Mouse (Mus musculus): ENCODE results near the gene Prnd. TPM values are rescaled to one million over a fixed set of nuclear protein-coding genes. Genes with fewer than 3 reads are reported as not detected.

The Prnd gene
- total RNA-seq (2021): 10 to 100 TPM in 1 of 2 experiments, 1 to 10 TPM in 1; 3.2 to 10.4 TPM
- long read RNA-seq, experiment 1, transcript Prnd-204 (2 exons, 3,176 nt): minor isoform, 7 of 26 reads
- long read RNA-seq, experiment 1, transcript Prnd-203 (3 exons, 1,938 nt): major isoform, 11 of 26 reads
- long read RNA-seq, experiment 1, partial matches to known transcripts: 2 of 26 reads
- long read RNA-seq, experiment 1, other reads (novel, unspliced or antisense): 3 of 26 reads
- long read RNA-seq, experiment 2, transcript Prnd-203 (3 exons, 1,938 nt): minor isoform, 9 of 34 reads
- long read RNA-seq, experiment 2, transcript Prnd-204 (2 exons, 3,176 nt): major isoform, 11 of 34 reads
- long read RNA-seq, experiment 2, partial matches to known transcripts: 2 of 34 reads
- long read RNA-seq, experiment 2, other reads (novel, unspliced or antisense): 7 of 34 reads

GRCm38 (mm10) chr2:131950598-131951095 is at the start of gene Prnd:
Gene Prnd (plus strand): TSS chr2:131950861.
- intact Hi-C loops (cut with DNase I): loop anchor here (5.0 kb wide), 1 partner anchor 388 kb away; the partner anchor contains the start of gene Adra1d
- peak in 1 of 2 experiments; percentile 35 for DNase-seq

DNA sequence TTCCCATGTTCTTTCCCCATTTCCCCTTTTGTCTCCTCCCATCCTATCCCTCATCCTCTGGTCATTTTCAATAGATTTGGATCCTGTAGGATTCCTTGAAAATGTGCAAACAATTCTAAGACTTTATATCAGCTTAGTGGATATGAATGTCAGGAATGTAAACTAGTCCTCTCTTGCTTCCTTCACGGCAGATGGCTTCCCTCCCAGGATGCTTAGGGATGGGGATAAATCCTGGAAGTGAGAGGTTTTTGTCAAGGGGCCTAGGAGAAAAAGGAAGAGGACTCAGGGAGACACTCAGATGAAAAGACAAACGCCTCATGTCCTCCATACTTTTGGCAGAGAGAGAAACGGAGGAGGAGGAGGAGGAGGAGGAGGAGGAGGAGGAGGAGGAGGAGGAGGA is 48.2 kb upstream of the Prnd start:
- intact Hi-C loops (cut with DNase I): loop anchor here (5.0 kb wide), 1 partner anchor 35 kb away; no protein-coding TSS in a partner anchor
- no peak for DNase-seq

- intact Hi-C loops (cut with DNase I): loop anchor here (5.0 kb wide), 1 partner anchor 34 kb away; no protein-coding TSS in a partner anchor
- DNase-seq: peak; percentile 48 to 54
Measured at GRCm38 (mm10) chr2:131902867-131903266, 47.8 kb upstream of the Prnd start.

- intact Hi-C loops (cut with DNase I): no loop called here
- DNase-seq: no peak
Measured at GRCm38 (mm10) chr2:131905025-131905424, 45.6 kb upstream of the Prnd start.

DNA sequence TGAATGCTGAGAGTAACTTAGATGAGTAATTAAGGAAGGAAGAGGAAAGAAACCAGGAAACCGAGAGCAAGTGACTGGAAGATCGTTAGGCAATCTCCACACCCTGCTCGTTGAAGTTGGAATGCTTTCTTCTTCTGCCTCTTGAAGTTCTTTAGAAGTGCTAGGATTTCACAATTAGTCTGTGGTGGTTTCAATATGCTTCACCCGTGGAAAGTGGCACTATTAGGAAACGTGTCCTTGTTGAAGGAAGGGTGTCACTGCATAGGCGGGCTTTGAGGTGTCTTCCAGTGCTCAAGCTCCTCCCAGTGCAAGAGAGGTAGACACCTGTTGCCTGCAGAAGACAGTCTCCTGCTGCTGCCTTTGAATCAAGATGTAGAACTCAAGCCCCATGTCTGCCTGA is 44.9 kb upstream of the Prnd start:
- DNase-seq: no peak
- intact Hi-C loops (cut with DNase I): no loop called here

GRCm38 (mm10) chr2:131906266-131906665 is 44.4 kb upstream of the Prnd start:
- intact Hi-C loops (cut with DNase I): no loop called here
- DNase-seq: no peak

DNA sequence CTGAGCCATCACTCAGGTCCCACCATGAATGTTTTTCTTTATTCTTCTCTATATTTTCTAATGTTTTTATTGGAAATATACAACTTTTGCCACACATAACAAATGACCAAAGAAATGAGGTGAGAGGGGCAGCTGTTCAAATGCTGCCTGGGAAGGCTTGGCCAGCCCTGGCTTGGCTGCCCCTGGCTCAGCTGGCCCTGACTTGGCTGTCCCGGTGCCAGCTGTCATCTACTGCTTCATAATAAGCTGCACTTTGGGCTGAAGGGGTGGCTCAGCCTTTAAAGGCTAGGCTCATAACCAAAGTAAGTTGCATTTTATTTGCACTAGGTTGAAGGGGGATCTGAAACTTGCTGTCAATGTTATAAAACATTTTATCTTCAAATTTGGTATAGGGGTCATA is 43.8 kb upstream of the Prnd start:
- intact Hi-C loops (cut with DNase I): no loop called here
- peak; percentile 37 to 54 for DNase-seq

- intact Hi-C loops (cut with DNase I): no loop called here
- no peak for DNase-seq
Measured at GRCm38 (mm10) chr2:131907311-131907710, 43.4 kb upstream of the Prnd start.

GRCm38 (mm10) chr2:131908351-131908861 is 42.3 kb upstream of the Prnd start:
- peak; percentile 36 to 39 for DNase-seq
- intact Hi-C loops (cut with DNase I): no loop called here

DNA sequence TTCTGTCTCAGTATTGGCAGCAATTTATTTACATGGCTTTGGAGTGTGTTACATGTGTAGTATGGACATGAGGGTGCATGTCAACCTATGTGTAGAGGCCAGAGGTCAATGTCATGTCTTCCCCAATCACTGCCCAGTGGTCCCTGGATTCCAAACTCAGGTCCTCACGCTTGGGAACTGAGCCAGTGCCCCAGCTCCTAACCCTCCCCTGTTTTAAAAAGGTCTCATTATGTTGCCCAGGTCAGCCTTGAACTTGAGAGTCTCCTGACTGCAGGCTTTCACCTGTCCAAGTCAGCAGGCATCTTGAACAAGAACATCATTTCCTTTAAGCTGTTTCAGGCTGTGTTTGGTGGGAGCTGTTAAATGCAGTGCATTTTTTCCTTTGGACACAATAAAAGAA is 41.8 kb upstream of the Prnd start:
- intact Hi-C loops (cut with DNase I): no loop called here
- DNase-seq: no peak

DNA sequence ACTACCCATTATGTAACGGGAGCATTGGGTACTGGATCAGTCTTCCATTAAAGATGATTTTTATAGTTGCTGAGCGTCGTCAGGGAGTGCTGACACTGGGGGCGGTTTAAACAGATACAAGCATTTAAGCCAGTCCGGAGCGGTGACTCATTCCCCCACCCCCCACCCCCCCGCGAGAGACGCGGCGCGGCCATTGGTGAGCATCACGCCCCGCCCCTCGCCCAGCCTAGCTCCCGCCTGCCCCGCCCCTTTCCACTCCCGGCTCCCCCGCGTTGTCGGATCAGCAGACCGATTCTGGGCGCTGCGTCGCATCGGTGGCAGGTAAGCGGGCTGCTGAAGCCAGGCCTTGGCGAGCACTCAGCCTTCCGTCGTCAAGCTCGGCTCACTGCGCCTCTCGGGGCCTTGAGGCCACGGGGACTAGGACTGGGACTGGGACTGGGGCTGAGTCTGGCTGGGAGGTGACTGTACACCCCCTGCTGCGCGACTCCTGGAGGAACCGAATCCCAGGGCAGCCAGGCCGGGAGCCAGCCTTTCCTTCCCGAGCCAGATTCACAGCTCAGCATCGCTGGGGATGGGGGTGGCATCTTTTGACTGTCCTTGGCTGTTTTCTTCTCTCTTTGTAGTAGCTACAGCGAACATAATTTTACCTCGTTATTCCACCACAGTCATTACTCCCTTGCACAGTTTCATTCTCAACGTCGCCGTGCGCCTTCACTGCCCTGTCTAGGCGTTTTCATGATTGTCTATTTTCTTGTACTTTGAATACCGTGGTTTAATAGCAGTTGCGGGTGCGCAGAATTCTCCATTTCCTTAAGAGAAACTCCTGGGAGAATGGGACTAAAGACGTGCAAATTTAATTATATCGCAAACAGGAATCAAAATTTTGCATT is 40.7 kb upstream of the Prnd start, which contains the start of the genes Prnp and Prn:
Gene Prnp, plus strand, starts transcription at position 246 of the 890 bp plus-strand sequence.
Gene Prn, plus strand, starts transcription at position 275 of the 890 bp plus-strand sequence.
- peak; percentile 91 to 93 for DNase-seq
- intact Hi-C loops (cut with DNase I): no loop called here

DNA sequence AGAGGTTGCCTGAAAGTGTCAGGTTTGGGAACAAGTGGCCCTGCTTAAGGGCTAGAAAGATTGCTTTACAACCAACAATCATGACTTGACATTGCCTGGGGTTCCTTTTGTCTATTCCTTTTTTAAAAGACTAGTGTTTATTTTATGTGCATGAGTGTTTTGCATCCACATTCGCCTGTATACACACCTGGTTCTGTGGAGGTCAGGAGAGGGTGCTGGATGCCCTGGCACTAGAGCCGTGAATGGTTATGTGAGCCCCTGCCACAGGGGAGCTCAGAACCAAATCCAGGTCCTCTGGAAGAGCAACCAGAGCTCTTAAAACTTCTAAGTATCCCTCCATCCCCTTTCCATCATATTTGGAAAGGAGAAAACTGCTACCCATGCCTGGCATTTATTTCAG is 39.8 kb upstream of the Prnd start:
- no peak for DNase-seq
- intact Hi-C loops (cut with DNase I): no loop called here

DNA sequence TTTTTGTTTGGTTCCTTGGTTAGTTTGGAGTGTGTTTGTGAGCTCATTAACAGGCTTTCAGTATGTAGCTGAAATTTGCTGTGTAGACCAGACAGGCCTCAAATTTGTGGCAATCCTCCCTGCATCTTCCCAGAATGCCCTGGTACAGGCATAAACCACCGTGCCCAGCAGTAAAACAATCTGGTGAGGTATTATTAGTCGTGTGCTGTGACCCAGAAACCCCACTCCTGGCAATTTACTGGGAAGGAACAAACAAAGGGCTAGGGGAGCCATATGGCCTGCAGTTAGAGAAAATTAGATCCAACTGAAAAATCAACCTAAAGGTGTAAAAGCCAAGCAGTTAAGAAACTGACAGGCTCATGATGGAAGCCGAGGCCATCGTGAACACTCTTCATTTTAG is 39.3 kb upstream of the Prnd start:
- DNase-seq: no peak
- intact Hi-C loops (cut with DNase I): no loop called here

DNA sequence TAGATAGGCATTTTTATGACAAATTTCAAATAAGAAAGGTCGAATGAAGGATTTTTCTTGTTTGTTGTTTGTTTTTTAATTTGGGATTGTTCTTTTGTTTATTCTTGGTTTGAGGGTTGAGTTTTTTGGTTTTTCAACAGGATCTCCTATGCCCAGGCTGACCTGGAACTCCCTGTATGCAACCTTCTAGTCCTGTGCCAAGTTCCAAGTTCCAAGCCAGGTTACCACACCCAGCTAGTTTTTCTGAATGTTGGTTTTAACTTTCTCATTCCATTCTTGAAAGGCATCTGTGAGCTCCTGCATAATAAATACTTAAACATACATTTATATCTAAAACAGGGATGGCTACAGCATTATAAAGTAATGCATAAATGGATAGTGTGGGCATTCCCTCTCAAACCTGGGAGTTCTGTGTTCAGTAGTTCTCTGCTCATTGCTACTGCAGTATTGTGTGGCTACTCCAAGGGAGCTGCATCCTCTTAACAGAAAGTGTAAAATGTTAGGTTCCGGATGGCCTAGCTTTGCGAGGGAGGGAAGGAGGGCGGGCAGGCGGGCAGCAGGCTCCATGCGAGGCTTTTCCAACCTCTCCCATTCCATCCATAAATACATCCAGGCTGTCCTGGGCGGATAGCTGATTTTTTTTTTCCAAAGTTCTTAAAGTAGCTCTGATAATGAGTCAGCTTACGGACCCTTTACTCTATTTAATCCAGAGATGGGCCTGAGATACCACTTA is 38.0 kb upstream of the Prnd start:
- intact Hi-C loops (cut with DNase I): no loop called here
- DNase-seq: no peak

DNA sequence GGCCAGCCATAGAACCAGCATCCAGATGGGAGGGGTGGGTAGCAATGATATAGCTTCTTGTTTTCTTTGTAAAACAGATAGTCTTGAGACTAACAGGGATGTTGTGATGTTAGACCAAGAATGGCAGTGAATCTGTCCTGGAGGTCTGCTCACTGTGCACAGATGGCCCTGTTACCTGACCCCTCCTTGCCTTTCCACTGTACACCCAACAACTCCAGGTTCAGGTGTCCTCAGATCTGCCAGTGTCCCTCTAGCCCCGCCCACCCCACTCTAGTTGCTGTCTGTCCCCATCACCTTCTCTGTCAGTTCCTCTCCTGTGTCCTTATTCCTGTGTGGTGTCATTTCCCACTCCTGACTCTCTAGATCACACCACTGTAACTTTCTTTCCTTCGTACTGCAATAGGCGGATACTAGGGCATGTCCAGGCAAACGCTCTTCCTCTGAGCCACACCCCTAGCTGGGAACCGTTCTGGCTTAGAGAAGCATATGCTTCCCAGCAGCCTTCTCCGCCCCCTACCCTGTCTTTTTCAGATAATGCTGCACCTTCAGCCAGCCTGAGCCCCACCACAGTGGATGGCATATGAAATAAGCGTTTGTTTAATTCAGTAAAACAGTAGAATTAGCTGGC is 18.3 kb upstream of the Prnd start:
- DNase-seq: no peak
- intact Hi-C loops (cut with DNase I): no loop called here

DNA sequence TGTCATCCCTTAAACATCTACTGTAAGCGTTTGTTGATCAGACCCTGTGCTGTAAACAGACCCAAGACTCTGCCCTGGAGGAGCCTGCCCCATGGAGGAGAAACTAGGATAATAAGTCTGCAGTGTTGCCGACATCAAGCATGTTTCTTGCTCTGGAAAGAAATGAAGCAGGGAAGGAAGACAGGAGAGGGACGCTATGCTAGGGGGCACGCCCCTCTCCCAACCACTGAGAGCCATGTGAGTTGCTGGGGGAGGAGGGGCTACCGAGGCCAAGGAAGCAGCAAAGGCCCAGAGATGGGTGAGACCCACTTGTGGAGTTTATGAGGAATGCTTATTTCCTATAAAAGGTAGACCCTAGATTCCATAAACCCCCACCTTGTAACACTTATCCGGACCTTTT is 17.6 kb upstream of the Prnd start:
- no peak for DNase-seq
- intact Hi-C loops (cut with DNase I): no loop called here

GRCm38 (mm10) chr2:131933598-131933997 is 17.1 kb upstream of the Prnd start:
- DNase-seq: no peak

GRCm38 (mm10) chr2:131934243-131934642 is 16.4 kb upstream of the Prnd start:
- intact Hi-C loops (cut with DNase I): no loop called here
- no peak for DNase-seq

More at GRCm38 (mm10) chr2:131933598-131933997, 17.1 kb upstream of the Prnd start:
- intact Hi-C loops (cut with DNase I): no loop called here

GRCm38 (mm10) chr2:131935390-131936105 is 15.1 kb upstream of the Prnd start:
- peak; percentile 31 to 48 for DNase-seq
- intact Hi-C loops (cut with DNase I): loop anchor here (5.0 kb wide), 1 partner anchor 33 kb away; no protein-coding TSS in a partner anchor
